Mouse (Mus musculus) stomach, embryonic 14.5 days (tissue): ENCODE results near the gene Add2. TPM values are rescaled to one million over a fixed set of nuclear protein-coding genes. Genes with fewer than 3 reads are reported as not detected.

Experiments
- ATAC-seq: fragments of 200-750 bp; cut with Nextera tagmentation; 2 replicates; pipeline ENCODE4 v1.8.0; 2017; ENCODE audit warnings: low read depth, moderate TSS enrichment; ENCODE audit not compliant: insufficient number of reproducible peaks, insufficient read depth, low FRiP score
- H3K27ac ChIP-seq: fragments of 300-500 bp; sonication (generic); 2 replicates; pipeline ENCODE4 v1.5.1; 2014; ENCODE audit warnings: mild to moderate bottlenecking, low read length, moderate library complexity, mixed read lengths
- H3K27me3 ChIP-seq: fragments of 300-500 bp; sonication (generic); 2 replicates; pipeline ENCODE4 v1.6.1; 2014; ENCODE audit warnings: low read length, control low read depth, mixed read lengths; ENCODE audit not compliant: control insufficient read depth, insufficient read depth
- H3K36me3 ChIP-seq: fragments of 300-500 bp; sonication (generic); 2 replicates; pipeline ENCODE4 v1.6.1; 2014; ENCODE audit warnings: mild to moderate bottlenecking, control low read depth, low read length, moderate library complexity, mixed read lengths; ENCODE audit not compliant: control insufficient read depth, insufficient read depth
- H3K4me1 ChIP-seq: fragments of 300-500 bp; sonication (generic); 2 replicates; pipeline ENCODE4 v1.6.1; 2014; ENCODE audit warnings: low read length, control low read depth, mixed read lengths; ENCODE audit not compliant: control insufficient read depth, insufficient read depth
- H3K4me2 ChIP-seq: fragments of 300-500 bp; sonication (generic); replicated peaks from 2 replicates; pipeline ENCODE4 v1.6.1; 2014; ENCODE audit warnings: low read depth, low read length, control low read depth
- H3K4me3 ChIP-seq: fragments of 300-500 bp; sonication (generic); 2 replicates; pipeline ENCODE4 v1.5.1; 2014; ENCODE audit warnings: low read depth, low read length, control low read depth
- H3K9ac ChIP-seq: fragments of 300-500 bp; sonication (generic); replicated peaks from 2 replicates; pipeline ENCODE4 v1.6.1; 2014; ENCODE audit warnings: low read depth, mild to moderate bottlenecking, control low read depth, low read length, moderate library complexity, mixed read lengths
- H3K9me3 ChIP-seq: fragments of 300-500 bp; sonication (generic); 2 replicates; pipeline ENCODE4 v1.6.1; 2016; ENCODE audit warnings: low read depth, low read length, control low read depth; ENCODE audit not compliant: control insufficient read depth
- WGBS: fragments of 180-500 bp; shearing (Covaris S2); extraction: QIAGEN DNeasy Blood & Tissue Kit; methylation state at CpG from one replicate; pipeline ENCODE4 v1.1.7; 2014; 5-methylcytosine and 5-hydroxymethylcytosine counted together
- polyA plus RNA-seq: library from polyadenylated mRNA; unstranded; fragments of >200 nt; fragmentation: Nextera tagmentation; extraction: Ambion mirVana; gene quantifications from 2 replicates; pipeline ENCODE4 v1.2.1, GENCODE M21; 2014

Gene Add2
- polyA plus RNA-seq, 1 experiment from 2014 or later: 7.7 TPM

DNA sequence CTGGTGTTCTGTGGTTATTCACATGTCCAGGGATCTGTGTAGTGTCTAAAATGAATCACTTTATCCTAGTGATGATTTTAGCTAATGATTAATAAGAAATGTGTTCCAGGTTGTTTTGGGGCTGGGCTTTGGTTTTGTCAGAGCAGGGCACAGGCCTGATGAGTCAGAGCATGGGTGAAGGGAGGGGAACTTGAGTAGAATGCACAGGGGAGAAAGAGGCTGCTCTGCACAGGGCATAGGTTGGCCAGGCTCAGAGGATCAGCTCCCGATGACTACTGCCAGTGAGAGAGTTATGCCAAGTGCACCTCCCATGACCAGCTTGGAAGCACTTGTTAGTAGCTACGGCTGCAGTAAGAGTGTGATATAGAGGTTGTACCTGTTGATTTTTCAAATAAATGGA, 3.0 kb downstream of the Add2 start:
- H3K27ac ChIP-seq: no peak overlapping the region
- WGBS: 79% methylated on average over 2 of the region's 2 CpGs
- H3K4me1 ChIP-seq: no peaks in the 10 kb centered on the region
- no peaks in the 10 kb centered on the region for H3K9me3 ChIP-seq
- ATAC-seq: no peak
- H3K9ac ChIP-seq: no peak overlapping the region
- peaks cover 14% of the 10 kb centered on the region for H3K27me3 ChIP-seq
- H3K4me3 ChIP-seq: no peak overlapping the region
- H3K36me3 ChIP-seq: no peaks in the 10 kb centered on the region
- H3K4me2 ChIP-seq: no peak overlapping the region

DNA sequence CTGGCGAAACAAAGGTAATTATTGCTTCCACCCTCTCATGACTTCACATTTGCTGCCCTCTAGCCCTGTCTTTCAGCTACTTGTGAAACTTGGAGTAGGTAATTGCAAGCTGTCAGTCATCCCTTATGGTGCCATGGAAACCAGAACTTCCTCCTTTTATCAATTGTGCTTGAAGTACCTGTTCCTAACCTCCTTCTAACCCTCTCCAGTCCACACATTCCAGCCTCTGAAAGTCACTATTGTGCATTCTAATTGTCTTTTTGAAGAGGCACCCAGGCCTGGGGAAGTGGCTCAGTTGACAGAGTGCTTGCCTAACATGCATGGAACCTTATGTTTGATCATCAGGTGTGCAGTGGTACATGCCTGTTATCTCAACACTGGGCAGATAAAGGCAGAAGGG, 5.2 kb downstream of the Add2 start:
- Histone ChIP-seq H3K9me3 (no peaks in the 10 kb centered on the region), H3K4me2 (no peak overlapping the region), H3K4me1 (no peaks in the 10 kb centered on the region), H3K9ac (no peak overlapping the region), H3K27ac (no peak overlapping the region), H3K36me3 (no peaks in the 10 kb centered on the region), H3K27me3 (peaks cover 10% of the 10 kb centered on the region), H3K4me3 (no peak overlapping the region)
- WGBS: 62% methylated on average over 1 of the region's 1 CpGs
- ATAC-seq: no peak

DNA sequence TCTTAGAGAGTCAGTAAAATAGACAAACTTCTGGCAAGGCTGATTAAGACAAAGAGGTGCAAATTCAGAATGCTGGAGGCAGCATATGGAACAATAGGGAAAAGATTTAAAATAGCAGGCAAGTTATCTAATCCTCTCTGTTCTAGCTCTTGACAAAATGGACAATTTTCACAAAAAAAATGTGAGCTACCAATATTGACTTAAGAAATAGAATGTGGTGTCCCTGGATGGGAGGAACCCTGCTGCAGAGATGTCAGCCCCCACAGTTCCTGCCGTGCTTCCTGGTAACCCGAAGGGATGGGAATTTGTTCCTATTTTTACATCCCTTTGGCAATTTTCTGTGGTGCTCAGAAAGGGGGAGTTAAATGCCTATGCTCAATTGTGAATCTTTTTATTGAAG, 10.4 kb downstream of the Add2 start:
- ATAC-seq: no peak
- no peaks in the 10 kb centered on the region for H3K27me3 ChIP-seq
- no peak overlapping the region for H3K9ac ChIP-seq
- WGBS: 64% methylated on average over 2 of the region's 2 CpGs
- no peak overlapping the region for H3K4me2 ChIP-seq
- H3K27ac ChIP-seq: no peak overlapping the region
- H3K36me3 ChIP-seq: no peaks in the 10 kb centered on the region
- no peaks in the 10 kb centered on the region for H3K9me3 ChIP-seq
- H3K4me1 ChIP-seq: no peaks in the 10 kb centered on the region
- no peak overlapping the region for H3K4me3 ChIP-seq

DNA sequence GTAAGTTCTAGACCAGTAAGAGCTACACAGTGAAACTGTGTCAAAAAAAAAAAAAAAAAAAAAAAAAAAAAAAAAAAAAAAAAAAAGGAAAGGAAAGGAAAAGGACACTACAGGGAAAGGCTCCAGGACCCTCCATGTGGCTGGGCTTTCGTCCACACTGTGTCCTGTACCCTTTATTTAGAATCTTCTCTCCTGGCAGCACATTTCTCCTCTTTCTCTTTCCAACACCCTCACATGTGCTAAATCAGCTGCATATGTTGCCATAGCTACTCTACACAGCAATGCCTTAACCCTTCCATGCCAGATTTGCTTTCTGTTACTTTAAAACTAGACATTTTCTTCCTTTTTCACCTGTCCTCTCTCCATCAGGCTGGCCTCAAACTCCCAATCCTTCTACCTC, 11.7 kb downstream of the Add2 start:
- Histone ChIP-seq H3K27me3 (no peaks in the 10 kb centered on the region), H3K4me1 (no peaks in the 10 kb centered on the region), H3K27ac (no peak overlapping the region), H3K36me3 (no peaks in the 10 kb centered on the region), H3K4me2 (no peak overlapping the region), H3K4me3 (no peak overlapping the region), H3K9me3 (no peaks in the 10 kb centered on the region), H3K9ac (no peak overlapping the region)
- ATAC-seq: no peak
- WGBS: 50% methylated on average over 1 of the region's 1 CpGs

DNA sequence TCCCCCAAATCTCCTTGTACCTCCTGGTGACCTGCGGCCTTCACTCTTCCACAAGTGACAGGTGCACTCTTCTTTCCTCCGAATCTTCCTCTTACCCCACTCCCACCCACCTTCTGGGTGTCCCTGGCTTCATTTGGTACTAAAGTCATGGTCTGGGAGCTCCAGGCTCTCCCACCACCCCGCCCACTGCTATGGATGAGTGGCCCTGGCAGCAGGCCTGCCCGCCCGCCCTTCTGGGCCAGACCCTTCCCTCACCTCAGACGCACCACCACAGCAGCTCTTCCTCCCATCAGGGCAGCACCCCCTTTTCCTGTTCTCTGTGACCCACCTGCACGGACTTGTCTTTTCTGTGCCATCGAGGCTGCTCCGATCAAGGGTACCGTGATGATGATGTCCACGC, 19.0 kb downstream of the Add2 start:
- Histone ChIP-seq H3K4me2 (no peak overlapping the region), H3K4me1 (no peaks in the 10 kb centered on the region), H3K27me3 (no peaks in the 10 kb centered on the region), H3K36me3 (no peaks in the 10 kb centered on the region), H3K4me3 (no peak overlapping the region), H3K9ac (no peak overlapping the region), H3K9me3 (no peaks in the 10 kb centered on the region), H3K27ac (no peak overlapping the region)
- WGBS: 91% methylated on average over 11 of the region's 11 CpGs
- no peak for ATAC-seq

- WGBS: 65% methylated on average over 5 of the region's 5 CpGs
- no peak overlapping the region for H3K4me3 ChIP-seq
- ATAC-seq: no peak
- no peaks in the 10 kb centered on the region for H3K27me3 ChIP-seq
- no peak overlapping the region for H3K27ac ChIP-seq
- H3K9me3 ChIP-seq: no peaks in the 10 kb centered on the region
- H3K4me1 ChIP-seq: no peaks in the 10 kb centered on the region
- H3K9ac ChIP-seq: no peak overlapping the region
- no peaks in the 10 kb centered on the region for H3K36me3 ChIP-seq
- no peak overlapping the region for H3K4me2 ChIP-seq
Observed at GRCm38 (mm10) chr6:86048509-86048908, 20.0 kb downstream of the Add2 start.

GRCm38 (mm10) chr6:86050586-86051268, 22.2 kb downstream of the Add2 start:
- no peak for ATAC-seq
- H3K27me3 ChIP-seq: no peaks in the 10 kb centered on the region
- H3K9ac ChIP-seq: no peak overlapping the region
- H3K27ac ChIP-seq: no peak overlapping the region
- H3K36me3 ChIP-seq: no peaks in the 10 kb centered on the region
- H3K9me3 ChIP-seq: no peaks in the 10 kb centered on the region
- WGBS: 46% methylated on average over 6 of the region's 6 CpGs
- H3K4me2 ChIP-seq: no peak overlapping the region
- H3K4me1 ChIP-seq: no peaks in the 10 kb centered on the region
- H3K4me3 ChIP-seq: no peak overlapping the region

GRCm38 (mm10) chr6:86052032-86052459, 23.6 kb downstream of the Add2 start:
- Histone ChIP-seq H3K4me2 (no peak overlapping the region), H3K27me3 (no peaks in the 10 kb centered on the region), H3K27ac (no peak overlapping the region), H3K4me1 (no peaks in the 10 kb centered on the region), H3K36me3 (no peaks in the 10 kb centered on the region), H3K9ac (no peak overlapping the region), H3K4me3 (no peak overlapping the region), H3K9me3 (no peaks in the 10 kb centered on the region)
- no peak for ATAC-seq
- 24% methylated on average over 7 of the region's 7 CpGs for WGBS

- no peaks in the 10 kb centered on the region for H3K36me3 ChIP-seq
- H3K9ac ChIP-seq: no peak overlapping the region
- ATAC-seq: no peak
- no peaks in the 10 kb centered on the region for H3K27me3 ChIP-seq
- no peak overlapping the region for H3K4me2 ChIP-seq
- 27% methylated on average over 4 of the region's 4 CpGs for WGBS
- no peak overlapping the region for H3K27ac ChIP-seq
- H3K4me1 ChIP-seq: no peaks in the 10 kb centered on the region
- no peaks in the 10 kb centered on the region for H3K9me3 ChIP-seq
- no peak overlapping the region for H3K4me3 ChIP-seq
Observed at GRCm38 (mm10) chr6:86052556-86052955, 24.1 kb downstream of the Add2 start.
